ENCODE assay signal across 18 mouse cellular contexts in genomic region chr15:60104126-60104525, GRCm38 (mm10).
"Had no signal": no experiment of that assay in that cellular context is flagged by ENCODE, and none has a peak within 500 bp of the region (broad histone marks: within the 10 kb centered on the region; RNA-seq: fewer than 3 reads in every experiment).

No protein-coding gene starts in this region.

- ATAC-seq: liver, postnatal 0 days; lung, postnatal 0 days; midbrain, embryonic 13.5 days; midbrain, embryonic 15.5 days had no signal

- H3K4me1 ChIP-seq: lung, embryonic 15.5 days; megakaryocyte, embryonic 14.5 days; midbrain, embryonic 13.5 days; midbrain, embryonic 15.5 days; neural tube, embryonic 12.5 days; stomach, embryonic 15.5 days had no signal

- H3K27ac ChIP-seq: lung, embryonic 15.5 days; macrophage; midbrain, embryonic 13.5 days; midbrain, embryonic 15.5 days; neural tube, embryonic 12.5 days; stomach, embryonic 15.5 days; stomach, postnatal 0 days had no signal

- H3K9me3 ChIP-seq: lung, embryonic 15.5 days; megakaryocyte, embryonic 14.5 days; midbrain, embryonic 13.5 days; midbrain, embryonic 15.5 days; neural tube, embryonic 12.5 days; stomach, embryonic 15.5 days had no signal

- DNase-seq: liver, postnatal 0 days; lung, adult 2 months; lung, postnatal 14 days; lung, postnatal 36 days; right cerebral cortex, postnatal 14 days; thymus, adult 2 months; thymus, postnatal 25 days; thymus, postnatal 4 days had no signal

- H3K36me3 ChIP-seq: lung, embryonic 15.5 days; midbrain, embryonic 13.5 days; midbrain, embryonic 15.5 days; neural tube, embryonic 12.5 days; stomach, embryonic 15.5 days had no signal

- H3K27me3 ChIP-seq: lung, embryonic 15.5 days; megakaryocyte, embryonic 14.5 days; midbrain, embryonic 13.5 days; midbrain, embryonic 15.5 days; neural tube, embryonic 12.5 days; stomach, embryonic 15.5 days had no signal

- H3K4me2 ChIP-seq: lung, embryonic 15.5 days; midbrain, embryonic 11.5 days; midbrain, embryonic 13.5 days; midbrain, embryonic 15.5 days; neural tube, embryonic 12.5 days; stomach, embryonic 15.5 days had no signal

- H3K9ac ChIP-seq: liver, postnatal 0 days; lung, embryonic 15.5 days; midbrain, embryonic 13.5 days; midbrain, embryonic 15.5 days; neural tube, embryonic 12.5 days; stomach, embryonic 15.5 days had no signal

- H3K4me3 ChIP-seq: lung, embryonic 15.5 days; megakaryocyte, embryonic 14.5 days; midbrain, embryonic 13.5 days; midbrain, embryonic 15.5 days; neural tube, embryonic 12.5 days; stomach, embryonic 15.5 days had no signal
